Mouse (Mus musculus): ENCODE measurements around the gene Btbd35f27. TPM values are rescaled to one million over a fixed set of nuclear protein-coding genes. Genes with fewer than 3 reads are reported as not detected.
"Not testable (repeated sequence)": the region's sequence is repeated elsewhere in the genome, so short reads cannot be mapped to it uniquely, and the experiment has no call there.

Gene Btbd35f27
- not detected for polyA plus RNA-seq (2021)

DNA sequence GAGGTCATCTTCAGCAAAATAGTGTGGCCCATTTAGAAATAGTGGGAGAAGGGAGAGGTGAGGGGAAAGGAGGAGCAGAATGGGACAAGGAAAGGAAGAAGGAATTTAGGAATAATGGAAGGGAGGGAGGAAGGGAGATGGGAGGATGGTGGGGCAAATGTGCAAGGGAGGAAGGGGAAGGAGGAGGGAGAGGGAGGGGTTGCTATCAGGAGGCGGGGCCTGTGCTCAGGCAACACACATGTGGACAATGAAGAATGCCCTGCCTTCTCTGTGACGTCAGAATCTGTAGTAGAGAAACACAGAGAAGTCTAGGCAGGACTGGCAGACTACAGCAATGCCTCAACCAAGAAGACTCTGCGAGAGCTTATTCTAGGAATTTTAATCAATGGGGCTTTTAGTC, at the start of gene Btbd35f27:
TSS of gene Btbd35f27 (plus strand) at position 301 of the 400 bp plus-strand sequence.
- POLR2A ChIA-PET; in situ Hi-C loops (cut with MboI; ENCODE audit: low pct_unique_long_range_greater_than_20kb); CTCF ChIA-PET; H3K27me3 ChIP-seq; ATAC-seq; DNase-seq (ENCODE audit: low read depth, low spot score): not testable (repeated sequence)

Other genes with a start within 250 kb of the Btbd35f27 start
- gene Btbd35f4, start 151.6 kb upstream of the Btbd35f27 start, polyA plus RNA-seq (2021), result not detected

All from Patski (cell line).